In the genomic region with DNA sequence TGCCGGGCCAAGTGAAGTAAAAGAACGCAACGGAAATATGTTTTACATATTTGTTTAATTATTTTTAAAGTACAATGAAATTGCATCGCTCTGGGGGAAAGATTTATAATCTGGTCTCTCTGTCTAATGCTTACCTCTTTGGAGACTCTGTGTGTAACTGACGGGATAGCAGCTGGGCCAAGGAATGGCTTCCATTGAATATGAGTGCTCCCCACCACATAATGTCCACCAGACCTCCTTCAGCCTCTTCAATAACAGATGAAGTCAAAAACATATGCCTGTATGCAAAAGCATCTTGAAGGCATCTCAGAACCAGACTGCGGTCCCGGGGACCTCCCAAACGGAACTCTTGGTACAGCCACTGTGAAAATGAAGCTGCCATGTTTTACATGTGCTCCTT, we compare ENCODE assay signal across 17 mouse cellular contexts.
"Had no signal": no experiment of that assay in that cellular context is flagged by ENCODE, and none has a peak within 500 bp of the region (broad histone marks: within the 10 kb centered on the region; RNA-seq: fewer than 3 reads in every experiment).

No protein-coding gene starts in this region.

- H3K9ac ChIP-seq: lung, embryonic 14.5 days; midbrain, embryonic 13.5 days; neural tube, embryonic 13.5 days; neural tube, embryonic 15.5 days had no signal

- H3K36me3 ChIP-seq: midbrain, embryonic 10.5 days; midbrain, embryonic 13.5 days; neural tube, embryonic 13.5 days; neural tube, embryonic 15.5 days had no signal

- H3K4me2 ChIP-seq: lung, embryonic 14.5 days; midbrain, embryonic 13.5 days; neural tube, embryonic 13.5 days; neural tube, embryonic 15.5 days had no signal

- H3K27me3 ChIP-seq: midbrain, embryonic 13.5 days; neural tube, embryonic 13.5 days; neural tube, embryonic 15.5 days had no signal

- H3K9me3 ChIP-seq: midbrain, embryonic 10.5 days; midbrain, embryonic 13.5 days; neural tube, embryonic 13.5 days; neural tube, embryonic 15.5 days had no signal

- H3K27ac ChIP-seq: midbrain, embryonic 10.5 days; midbrain, embryonic 13.5 days; neural tube, embryonic 13.5 days; neural tube, embryonic 15.5 days had no signal

- H3K4me3 ChIP-seq: midbrain, embryonic 10.5 days; midbrain, embryonic 13.5 days; myocyte; neural tube, embryonic 13.5 days; neural tube, embryonic 15.5 days had no signal

- DNase-seq: lung, adult 18-20 months; lung, postnatal 10 days; lung, postnatal 4 days; right cerebral cortex, adult 18-20 months; right cerebral cortex, postnatal 25 days; right cerebral cortex, postnatal 4 days; spleen, adult 18-20 months; thymus, adult 18-20 months; thymus, postnatal 14 days; thymus, postnatal 36 days had no signal

- H3K4me1 ChIP-seq: midbrain, embryonic 10.5 days; midbrain, embryonic 13.5 days; neural tube, embryonic 15.5 days had no signal

- ATAC-seq: midbrain, embryonic 13.5 days; midbrain, embryonic 16.5 days had no signal
